Mouse (Mus musculus) c-Kit-negative CD71-positive TER-119-positive erythroid progenitor cells, embryonic 14.5 days (primary cell): Measurements from ENCODE around the gene Minos1.

Experiments
- DNase-seq: peaks from one replicate; pipeline ENCODE4 v3.0.0-alpha.2; 2013; ENCODE audit warnings: low read depth, low spot score

The Minos1 gene

GRCm38 (mm10) chr4:139064831-139065230 is 66.1 kb downstream of the Minos1 start:
- DNase-seq, result no peak

DNA sequence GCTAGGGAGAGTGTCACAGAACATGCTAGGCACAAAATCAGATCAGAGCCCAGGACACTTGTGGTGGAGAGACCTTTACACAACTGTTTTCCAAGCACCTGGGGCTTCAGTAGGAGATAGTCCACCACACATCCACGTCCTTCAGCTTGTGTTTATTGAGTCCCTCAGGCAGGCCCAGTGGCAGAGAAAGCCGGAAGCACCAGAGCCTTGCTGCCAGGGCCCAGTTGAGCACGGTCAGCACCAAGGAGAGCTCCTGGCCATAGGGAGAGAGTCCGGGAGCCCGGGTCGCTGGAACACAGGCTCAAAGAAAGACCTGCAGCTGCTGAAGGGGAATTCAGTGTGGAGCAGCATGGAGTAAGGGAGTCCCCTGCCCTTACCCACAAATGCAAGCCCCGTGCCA is 71.3 kb downstream of the Minos1 start:
- DNase-seq, result no peak

- DNase-seq, result no peak
Measured at GRCm38 (mm10) chr4:139058029-139058428, 72.9 kb downstream of the Minos1 start.

DNA sequence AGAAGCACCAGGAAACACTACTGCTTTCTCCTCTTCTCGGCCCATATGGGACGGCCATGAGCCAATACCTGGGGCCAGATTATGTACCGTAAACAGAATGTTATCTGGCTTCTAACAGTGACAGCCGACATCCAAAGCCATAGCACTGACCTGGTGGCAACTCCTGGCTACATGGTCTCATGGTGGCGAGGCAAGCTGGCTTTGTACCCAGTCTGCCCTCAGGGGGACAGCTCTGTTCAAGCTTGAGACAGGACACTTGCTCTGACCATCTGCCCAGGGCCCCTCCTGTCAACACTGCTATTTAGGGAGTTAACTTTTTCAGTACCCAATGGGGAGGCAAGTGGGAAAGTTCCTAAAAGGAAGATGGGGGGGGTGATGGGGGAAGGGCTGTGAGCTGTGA is 73.6 kb downstream of the Minos1 start:
- no peak for DNase-seq

- DNase-seq, result no peak
Measured at GRCm38 (mm10) chr4:139055744-139056143, 75.2 kb downstream of the Minos1 start.

DNA sequence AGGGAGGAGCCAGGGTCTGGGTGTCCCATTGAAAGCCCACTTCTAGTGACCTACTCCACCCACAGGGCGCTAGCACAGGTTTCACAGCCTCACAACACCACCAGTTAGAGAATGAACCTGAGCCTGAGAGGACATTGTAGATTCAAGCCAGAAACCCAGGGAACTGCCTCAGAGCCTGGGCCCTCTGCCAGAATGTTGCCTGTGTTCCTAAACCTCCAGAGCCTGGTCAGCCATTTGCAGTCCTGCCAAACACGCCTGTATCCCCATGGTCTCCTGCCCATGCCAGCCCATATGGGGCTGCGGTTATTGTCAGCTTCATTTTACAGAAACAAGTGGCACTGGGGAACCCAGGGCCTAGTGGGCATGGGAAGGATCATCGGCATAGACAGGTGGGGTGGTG is 75.6 kb downstream of the Minos1 start:
- no peak for DNase-seq

- no peak for DNase-seq
Measured at GRCm38 (mm10) chr4:139054300-139054923, 76.5 kb downstream of the Minos1 start.

- DNase-seq, result no peak
Measured at GRCm38 (mm10) chr4:139053391-139053790, 77.5 kb downstream of the Minos1 start.

DNA sequence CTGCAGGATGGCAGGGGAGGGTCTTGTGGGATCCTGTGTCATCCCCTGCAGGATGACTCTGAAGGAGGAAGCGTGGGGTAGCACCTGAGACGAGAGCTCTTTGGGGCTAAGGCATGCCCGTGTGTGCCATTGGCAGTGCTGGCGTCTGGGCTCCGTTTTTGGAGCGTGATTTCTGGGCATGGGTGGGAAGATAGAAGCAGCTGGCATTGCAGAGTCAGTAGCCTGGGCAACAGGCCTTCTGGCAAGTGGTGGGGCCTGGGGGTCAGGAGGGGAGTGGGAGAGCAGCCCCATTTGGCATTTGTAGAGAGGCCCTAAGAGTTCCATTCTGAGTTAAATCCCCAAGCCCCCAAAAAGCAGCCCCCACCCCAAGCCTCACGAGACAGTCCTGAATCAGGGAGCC is 78.1 kb downstream of the Minos1 start:
- DNase-seq, result no peak
